Mouse (Mus musculus): ENCODE data around the gene Gpr152. TPM values are rescaled to one million over a fixed set of nuclear protein-coding genes. Genes with fewer than 3 reads are reported as not detected.

The Gpr152 gene
- polyA plus RNA-seq, 2 experiments = not detected

DNA sequence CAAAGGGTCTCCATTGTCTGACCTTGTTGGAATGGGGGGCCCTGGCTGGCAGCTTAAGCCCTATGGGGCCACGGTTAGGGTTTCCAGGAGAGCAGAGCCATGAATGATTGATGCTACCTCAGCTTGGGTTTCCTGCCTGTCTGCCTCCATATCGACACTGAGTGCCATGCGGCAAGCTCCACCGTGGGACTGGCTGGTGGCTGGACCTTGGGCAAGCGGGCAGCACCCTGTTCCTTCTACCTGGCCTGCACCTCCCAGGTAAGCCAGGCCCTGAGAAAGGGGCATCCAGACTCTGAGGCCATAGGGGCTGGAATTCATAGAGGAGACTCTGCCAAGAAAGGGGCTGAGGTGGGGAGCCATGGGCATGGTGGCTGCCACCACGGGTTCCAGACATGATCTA, 560 bp downstream of the Gpr152 start:
- ATAC-seq (ENCODE audit: insufficient read depth) (no peak), DNase-seq (ENCODE audit: low read depth in 3 of 3, low spot score in 3 of 3) (no peak)
- TF ChIP-seq EP300 (IDR thresholded peaks at IDR 0.05; ENCODE audit: low read depth) = no peak
- no peak for TF ChIP-seq CTCF (IDR thresholded peaks at IDR 0.05; ENCODE audit: low read depth)
- H3K4me2 ChIP-seq (ENCODE audit: low read depth) = no peak overlapping the region
- H3K4me3 ChIP-seq (ENCODE audit: insufficient read depth in 1 of 2, low read depth in 2 of 2, low read length in 2 of 2) = no peak overlapping the region
- no peak overlapping the region for H3K9ac ChIP-seq (replicated peaks)
- H3K9me3 ChIP-seq (ENCODE audit: control insufficient read depth, low read length) = no peaks in the 10 kb centered on the region
- WGBS (ENCODE audit: insufficient replicate concordance) = 70% methylated on average over 6 of the region's 6 CpGs
- H3K27ac ChIP-seq = no peak overlapping the region
- no peaks in the 10 kb centered on the region for H3K36me3 ChIP-seq (replicated peaks; ENCODE audit: control insufficient read depth, insufficient read depth, low read depth)
- H3K27me3 ChIP-seq (ENCODE audit: control insufficient read depth, insufficient read depth, low read length) = no peaks in the 10 kb centered on the region; the same call in 1 of the 2 replicates
- peaks cover 2 to 3% of the 10 kb centered on the region in 2 experiments; a peak in 3 of 4 replicates for H3K4me1 ChIP-seq (replicated peaks; ENCODE audit: control insufficient read depth in 2 of 2, insufficient read depth in 2 of 2, low read length in 1 of 2)

DNA sequence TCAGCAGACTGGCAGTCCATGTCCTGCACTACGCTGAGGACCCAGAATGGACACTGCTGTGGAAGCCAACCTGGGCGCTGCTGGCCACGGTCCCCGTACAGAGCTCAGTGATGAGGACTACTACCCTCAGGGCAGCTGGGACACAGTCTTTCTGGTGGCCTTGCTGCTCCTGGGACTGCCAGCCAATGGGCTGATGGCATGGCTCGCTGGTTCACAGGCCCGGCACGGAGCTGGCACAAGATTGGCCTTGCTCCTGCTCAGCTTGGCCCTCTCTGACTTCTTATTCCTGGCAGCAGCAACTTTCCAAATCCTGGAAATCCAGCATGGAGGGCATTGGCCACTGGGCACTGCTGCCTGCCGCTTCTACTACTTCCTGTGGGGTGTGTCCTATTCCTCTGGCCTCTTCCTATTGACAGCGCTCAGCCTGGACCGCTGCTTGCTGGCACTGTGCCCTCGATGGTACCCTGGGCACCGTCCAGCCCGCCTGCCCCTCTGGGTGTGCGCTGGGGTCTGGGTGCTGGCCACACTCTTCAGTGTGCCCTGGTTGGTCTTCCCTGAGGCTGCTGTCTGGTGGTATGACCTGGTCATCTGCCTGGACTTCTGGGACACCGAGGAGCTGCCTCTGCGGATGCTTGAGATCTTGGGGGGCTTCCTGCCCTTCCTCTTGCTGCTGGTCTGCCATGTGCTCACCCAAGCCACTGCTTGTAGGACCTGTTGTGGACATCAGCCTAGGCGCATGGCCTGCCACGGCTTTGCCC, 3.0 kb downstream of the Gpr152 start:
- DNase-seq (ENCODE audit: low read depth in 3 of 3, low spot score in 3 of 3) = no peak
- 74% methylated on average over 18 of the region's 18 CpGs for WGBS (ENCODE audit: insufficient replicate concordance)
- H3K9me3 ChIP-seq (ENCODE audit: control insufficient read depth, low read length) = no peaks in the 10 kb centered on the region
- H3K9ac ChIP-seq (replicated peaks) = no peak overlapping the region
- TF ChIP-seq EP300 (IDR thresholded peaks at IDR 0.05; ENCODE audit: low read depth) (no peak), CTCF (IDR thresholded peaks at IDR 0.05; ENCODE audit: low read depth) (no peak)
- ATAC-seq (ENCODE audit: insufficient read depth) = no peak
- no peak overlapping the region for H3K4me3 ChIP-seq (ENCODE audit: insufficient read depth in 1 of 2, low read depth in 2 of 2, low read length in 2 of 2)
- H3K36me3 ChIP-seq (replicated peaks; ENCODE audit: control insufficient read depth, insufficient read depth, low read depth) = no peaks in the 10 kb centered on the region
- no peak overlapping the region for H3K4me2 ChIP-seq (ENCODE audit: low read depth)
- no peak overlapping the region for H3K27ac ChIP-seq
- 0 out of 4 replicates have a peak, but pooled peaks cover 0 to under 1% of the 10 kb centered on the region in 2 experiments for H3K4me1 ChIP-seq (replicated peaks; ENCODE audit: control insufficient read depth in 2 of 2, insufficient read depth in 2 of 2, low read length in 1 of 2)
- no peaks in the 10 kb centered on the region; the same call in 1 of the 2 replicates for H3K27me3 ChIP-seq (ENCODE audit: control insufficient read depth, insufficient read depth, low read length)

DNA sequence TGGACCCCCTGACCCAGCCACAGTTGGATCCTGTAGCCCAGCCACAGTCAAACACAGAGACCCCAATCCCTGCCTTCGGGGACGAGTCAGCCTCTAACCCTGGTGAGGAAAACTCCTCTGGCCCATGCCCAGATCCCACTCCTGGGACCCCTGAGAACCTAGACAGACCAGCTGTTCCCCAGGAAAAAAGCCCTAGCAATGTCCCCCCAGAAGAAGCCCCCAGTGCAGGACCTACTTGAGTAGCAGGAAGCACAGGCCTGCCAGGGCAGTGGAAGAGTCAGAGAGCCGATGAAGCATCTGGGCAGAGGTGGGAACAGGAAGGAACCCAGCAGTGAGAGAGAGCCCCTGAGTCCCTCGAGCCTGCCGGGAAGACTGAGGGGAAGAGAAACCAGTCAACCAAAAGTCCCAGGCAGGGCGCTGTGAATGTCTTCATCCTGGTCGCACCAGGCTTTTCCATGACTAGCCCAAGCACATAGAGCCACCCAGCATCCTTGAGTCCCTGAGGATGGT, 4.2 kb downstream of the Gpr152 start, which contains the start of gene Cabp4:
TSS of gene Cabp4 (minus strand) at position 275 of the 510 bp plus-strand sequence.
- TF ChIP-seq CTCF (IDR thresholded peaks at IDR 0.05; ENCODE audit: low read depth) (no peak), EP300 (IDR thresholded peaks at IDR 0.05; ENCODE audit: low read depth) (no peak)
- no peak within 1 kb of the TSS for H3K4me2 ChIP-seq (ENCODE audit: low read depth)
- H3K9ac ChIP-seq (replicated peaks) = no peak within 1 kb of the TSS
- H3K27me3 ChIP-seq (ENCODE audit: control insufficient read depth, insufficient read depth, low read length) = no peaks in the 10 kb centered on the region
- H3K4me3 ChIP-seq (ENCODE audit: insufficient read depth in 1 of 2, low read depth in 2 of 2, low read length in 2 of 2) = no peak within 1 kb of the TSS
- H3K4me1 ChIP-seq (replicated peaks; ENCODE audit: control insufficient read depth in 2 of 2, insufficient read depth in 2 of 2, low read length in 1 of 2) = peaks cover 4 to 7% of the 10 kb centered on the region in 2 experiments; a peak in 3 of 4 replicates
- ATAC-seq (ENCODE audit: insufficient read depth) (no peak), DNase-seq (ENCODE audit: low read depth in 3 of 3, low spot score in 3 of 3) (no peak)
- H3K36me3 ChIP-seq (replicated peaks; ENCODE audit: control insufficient read depth, insufficient read depth, low read depth) = no peaks in the 10 kb centered on the region
- WGBS (ENCODE audit: insufficient replicate concordance) = 54% methylated on average over 7 of the region's 7 CpGs
- no peaks in the 10 kb centered on the region for H3K9me3 ChIP-seq (ENCODE audit: control insufficient read depth, low read length)
- H3K27ac ChIP-seq = no peak within 1 kb of the TSS

DNA sequence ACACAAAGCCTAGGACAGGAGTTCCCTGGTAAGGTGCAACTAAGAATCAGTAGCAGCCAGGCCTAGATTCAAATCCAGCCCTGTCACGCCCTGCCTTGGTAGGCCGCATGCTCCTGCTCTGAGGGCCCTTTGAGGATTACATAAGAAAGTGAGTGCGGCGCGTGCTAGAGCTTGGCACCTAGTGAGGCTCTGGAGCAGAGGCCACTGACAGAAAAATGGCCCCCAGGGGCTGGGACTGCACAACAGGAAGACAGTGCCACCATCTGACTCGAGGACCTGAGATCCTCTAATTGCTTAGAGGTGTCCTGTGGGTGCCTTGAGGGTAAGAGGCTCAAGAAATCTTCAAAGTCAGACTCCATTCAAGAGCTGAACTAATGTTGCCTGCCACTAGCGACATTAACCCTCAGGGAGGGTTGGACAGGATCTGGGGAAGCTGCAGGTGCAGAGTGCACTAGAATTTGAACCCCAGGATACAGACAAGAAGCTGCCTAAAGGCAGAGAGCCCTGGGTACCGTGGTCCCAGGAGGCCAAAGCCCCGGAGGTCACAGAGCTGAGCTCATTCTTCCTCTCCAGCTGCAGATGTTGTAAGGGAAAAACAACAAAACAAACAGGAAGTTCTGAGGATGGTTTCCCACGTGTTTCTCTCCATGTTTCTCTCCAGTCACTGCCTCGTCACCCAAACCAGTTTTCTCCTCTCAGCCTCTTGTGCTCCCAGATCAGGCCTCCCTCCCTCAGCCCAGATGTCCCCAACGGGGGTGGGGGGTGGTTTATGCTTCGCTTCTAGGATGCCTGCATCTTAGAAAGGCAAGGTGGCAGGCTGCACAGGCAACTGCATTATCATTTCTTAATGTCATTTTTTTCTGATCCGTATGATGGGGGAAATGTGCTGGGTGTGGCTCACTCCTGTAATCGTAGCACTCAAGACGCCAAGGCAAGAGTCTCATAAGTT, 5.2 kb downstream of the Gpr152 start:
- no peak overlapping the region for H3K9ac ChIP-seq (replicated peaks)
- H3K27me3 ChIP-seq (ENCODE audit: control insufficient read depth, insufficient read depth, low read length) = no peaks in the 10 kb centered on the region
- H3K4me2 ChIP-seq (ENCODE audit: low read depth) = no peak overlapping the region
- ATAC-seq (ENCODE audit: insufficient read depth) (no peak), DNase-seq (ENCODE audit: low read depth in 3 of 3, low spot score in 3 of 3) (no peak)
- no peak overlapping the region for H3K4me3 ChIP-seq (ENCODE audit: insufficient read depth in 1 of 2, low read depth in 2 of 2, low read length in 2 of 2)
- no peak overlapping the region for H3K27ac ChIP-seq
- peaks cover 4 to 12% of the 10 kb centered on the region in 2 experiments for H3K4me1 ChIP-seq (replicated peaks; ENCODE audit: control insufficient read depth in 2 of 2, insufficient read depth in 2 of 2, low read length in 1 of 2)
- H3K9me3 ChIP-seq (ENCODE audit: control insufficient read depth, low read length) = no peaks in the 10 kb centered on the region
- WGBS (ENCODE audit: insufficient replicate concordance) = 65% methylated on average over 16 of the region's 16 CpGs
- no peaks in the 10 kb centered on the region for H3K36me3 ChIP-seq (replicated peaks; ENCODE audit: control insufficient read depth, insufficient read depth, low read depth)
- TF ChIP-seq EP300 (IDR thresholded peaks at IDR 0.05; ENCODE audit: low read depth) = no peak
- no peak for TF ChIP-seq CTCF (IDR thresholded peaks at IDR 0.05; ENCODE audit: low read depth)

Measured in liver, embryonic 14.5 days (tissue).